Mouse (Mus musculus): ENCODE data around the gene Ncdn.

DNA sequence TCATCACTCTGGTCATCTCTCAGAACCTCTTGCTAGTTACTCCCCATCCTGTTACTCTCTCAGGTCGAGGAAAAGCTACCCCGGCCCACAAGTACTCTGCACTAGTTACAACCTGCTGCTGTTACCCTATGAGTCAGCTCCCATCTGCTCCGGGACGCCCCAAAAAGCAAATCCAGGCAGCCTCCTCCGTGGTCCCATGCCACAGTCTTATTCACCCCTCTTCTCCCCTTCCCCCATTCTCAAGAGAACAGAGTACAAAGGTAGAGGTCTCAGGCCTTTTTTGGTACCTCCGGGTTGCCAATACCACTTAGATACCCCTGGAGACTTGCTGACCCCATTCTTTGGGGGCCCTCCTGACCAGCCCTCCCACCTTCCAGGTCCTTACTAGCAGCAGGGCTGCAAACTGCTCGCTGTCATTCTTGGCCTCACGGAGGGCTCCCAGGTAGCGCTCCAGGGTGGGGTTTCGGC lies 1.6 kb downstream of the Ncdn start:
- TF ChIP-seq SIN3A (IDR thresholded peaks at IDR 0.05; ENCODE audit: low read length) = no peak
- no peak for TF ChIP-seq E2F4 (IDR thresholded peaks at IDR 0.05; ENCODE audit: borderline replicate concordance, low read depth, low read length)
- TF ChIP-seq ZNF384 (IDR thresholded peaks at IDR 0.05; ENCODE audit: low read depth, low read length) = no peak
- TF ChIP-seq CHD2 (IDR thresholded peaks at IDR 0.05; ENCODE audit: low read length) = no peak
- TF ChIP-seq MAFK (IDR thresholded peaks at IDR 0.05; ENCODE audit: borderline replicate concordance, low read depth, low read length) = no peak
- TF ChIP-seq KAT2A (conservative IDR thresholded peaks at IDR 0.05; ENCODE audit: low read depth, low read length) = no peak
- no peak for TF ChIP-seq CTCF (IDR thresholded peaks at IDR 0.05 in 2 of 3, conservative IDR thresholded peaks at IDR 0.05 in 1 of 3; ENCODE audit: control insufficient read depth in 1 of 3, insufficient read depth in 1 of 3, low read depth in 2 of 3, low read length in 3 of 3, poor library complexity in 1 of 3, severe bottlenecking in 1 of 3)
- TF ChIP-seq JUND (IDR thresholded peaks at IDR 0.05; ENCODE audit: low read depth, low read length) = no peak
- TF ChIP-seq POLR2A (IDR thresholded peaks at IDR 0.05; ENCODE audit: control insufficient read depth in 1 of 2, insufficient read depth in 1 of 2, low read depth in 1 of 2, low read length in 2 of 2, poor library complexity in 1 of 2) = no peak
- no peak for TF ChIP-seq USF1 (IDR thresholded peaks at IDR 0.05; ENCODE audit: low read depth, low read length)

Measured in MEL (cell line).